ENCODE assay signal across 22 mouse cellular contexts in genomic region chr17:23857193-23857592, GRCm38 (mm10). TPM values are rescaled to one million over a fixed set of nuclear protein-coding genes. Genes with fewer than 3 reads are reported as not detected.
DNase-seq lines count a peak whose midpoint lies in the region; ATAC-seq and TF ChIP-seq lines count a peak whose summit lies in the region.
"Had no signal": no experiment of that assay in that cellular context is flagged by ENCODE, and none has a peak within 500 bp of the region (broad histone marks: within the 10 kb centered on the region; RNA-seq: fewer than 3 reads in every experiment).

No protein-coding gene starts in this region.

- in situ Hi-C loops in Patski (cut with MboI; ENCODE audit: low pct_unique_long_range_greater_than_20kb) = no loop called here

- H3K4me2 ChIP-seq in kidney, embryonic 16.5 days (replicated peaks; ENCODE audit: low read depth, low read length) = no peak overlapping the region
- H3K4me2 ChIP-seq in midbrain, embryonic 13.5 days (replicated peaks) = no peak overlapping the region
- H3K4me2 ChIP-seq: heart, embryonic 12.5 days had no signal

- TF ChIP-seq CTCF in Patski (IDR thresholded peaks at IDR 0.05) = no peak

- ATAC-seq in kidney, embryonic 16.5 days (ENCODE audit: low FRiP score, low TSS enrichment) = 0 out of 2 replicates have a peak, but pooled peaks have one; percentile 33
- ATAC-seq in Patski = peak; percentile 81
- no peak for ATAC-seq in midbrain, embryonic 13.5 days
- ATAC-seq: forebrain, embryonic 14.5 days; hindbrain, embryonic 16.5 days; inflammation-experienced regulatory T-cells, adult 6 months had no signal

- H3K4me3 ChIP-seq in kidney, embryonic 16.5 days (ENCODE audit: low read length) = no peak overlapping the region
- H3K4me3 ChIP-seq in midbrain, embryonic 13.5 days (replicated peaks) = no peak overlapping the region
- H3K4me3 ChIP-seq: embryonic facial prominence, embryonic 10.5 days; forebrain, embryonic 10.5 days; heart, embryonic 12.5 days had no signal

- H3K9me3 ChIP-seq in kidney, embryonic 16.5 days (ENCODE audit: low read length) = no peaks in the 10 kb centered on the region
- no peaks in the 10 kb centered on the region for H3K9me3 ChIP-seq in midbrain, embryonic 13.5 days
- H3K9me3 ChIP-seq: embryonic facial prominence, embryonic 10.5 days; forebrain, embryonic 10.5 days; heart, embryonic 12.5 days had no signal

- WGBS in kidney, embryonic 16.5 days = 74% methylated on average over 6 of the region's 6 CpGs
- 83% methylated on average over 6 of the region's 6 CpGs for WGBS in midbrain, embryonic 13.5 days

- no peaks in the 10 kb centered on the region for H3K27me3 ChIP-seq in kidney, embryonic 16.5 days (ENCODE audit: insufficient read depth, low read length)
- H3K27me3 ChIP-seq in Patski = no peaks in the 10 kb centered on the region
- H3K27me3 ChIP-seq in midbrain, embryonic 13.5 days = 0 out of 2 replicates have a peak, but pooled peaks cover 6% of the 10 kb centered on the region

- H3K4me1 ChIP-seq in kidney, embryonic 16.5 days (ENCODE audit: insufficient read depth, low read length) = no peaks in the 10 kb centered on the region
- H3K4me1 ChIP-seq in midbrain, embryonic 13.5 days (replicated peaks) = no peaks in the 10 kb centered on the region
- H3K4me1 ChIP-seq: embryonic facial prominence, embryonic 10.5 days; forebrain, embryonic 10.5 days had no signal

- CTCF ChIA-PET in Patski (lab: Charles Lee) = interaction anchor here (1.2 kb wide), 1 partner anchor 103 kb away, joined by 3 read pairs; no protein-coding TSS in a partner anchor

- POLR2A ChIA-PET in Patski (lab: Charles Lee) = interaction anchor here (1.4 kb wide), 1 partner anchor 54 kb away, joined by 3 read pairs; no protein-coding TSS in a partner anchor

- no peak overlapping the region for H3K27ac ChIP-seq in kidney, embryonic 16.5 days (ENCODE audit: low read length)
- no peak overlapping the region for H3K27ac ChIP-seq in midbrain, embryonic 13.5 days
- H3K27ac ChIP-seq: embryonic facial prominence, embryonic 10.5 days; forebrain, embryonic 10.5 days had no signal

- H3K9ac ChIP-seq in kidney, embryonic 16.5 days (replicated peaks; ENCODE audit: low read length) = no peak overlapping the region
- no peak overlapping the region for H3K9ac ChIP-seq in midbrain, embryonic 13.5 days (replicated peaks)
- H3K9ac ChIP-seq: heart, embryonic 12.5 days had no signal

- no peaks in the 10 kb centered on the region for H3K36me3 ChIP-seq in kidney, embryonic 16.5 days (ENCODE audit: insufficient read depth, low read length)
- H3K36me3 ChIP-seq in midbrain, embryonic 13.5 days = no peaks in the 10 kb centered on the region
- H3K36me3 ChIP-seq: embryonic facial prominence, embryonic 10.5 days; forebrain, embryonic 10.5 days; heart, embryonic 12.5 days had no signal

- DNase-seq in kidney, adult 9 months = no peak
- peak; percentile 93 for DNase-seq in 3T3-L1 (ENCODE audit: low read depth, low spot score)
- DNase-seq in Patski (ENCODE audit: low read depth, low spot score) = peak; percentile 73
- DNase-seq in B cell, adult 2 months = no peak
- DNase-seq: adrenal gland, adult 8-10 months; adrenal gland, postnatal 36 days; cerebellum, adult 2 months; cerebellum, postnatal 10 days; gastrocnemius, postnatal 10 days had no signal

RNA-seq across cellular contexts. Expression of gene Prss21, which starts 10.7 kb away (rescaled TPM):
- not detected in 2 replicates for polyA plus RNA-seq in kidney, embryonic 16.5 days (2015; fragmentation: Nextera tagmentation; extraction: Ambion mirVana)
- polyA plus RNA-seq in Patski (2021) = not detected
- polyA plus RNA-seq in midbrain, embryonic 13.5 days (2015; fragmentation: Nextera tagmentation; extraction: Ambion mirVana) = not detected in 2 replicates
- polyA plus RNA-seq: C2C12; cerebellum, adult 2 months; embryonic facial prominence, embryonic 10.5 days; embryonic facial prominence, embryonic 14.5 days; forebrain, embryonic 10.5 days; forebrain, embryonic 14.5 days; heart, embryonic 12.5 days; heart, embryonic 16.5 days; hindbrain, embryonic 11.5 days; hindbrain, embryonic 16.5 days; inflammation-experienced regulatory T-cells, adult 6 months had no signal

RNA-seq across cellular contexts. Expression of gene Prss41, which starts 13.2 kb away (rescaled TPM):
- polyA plus RNA-seq in kidney, embryonic 16.5 days (2015; fragmentation: Nextera tagmentation; extraction: Ambion mirVana) = 3.5 and 4.1 TPM in 2 replicates
- polyA plus RNA-seq in Patski (2021) = 0.35 TPM
- 0.94 and 1.5 TPM in 2 replicates for polyA plus RNA-seq in midbrain, embryonic 13.5 days (2015; fragmentation: Nextera tagmentation; extraction: Ambion mirVana)
- polyA plus RNA-seq: heart, embryonic 12.5 days had no signal

RNA-seq across cellular contexts. Expression of gene Prss32, which starts 13.5 kb away (rescaled TPM):
- polyA plus RNA-seq in kidney, embryonic 16.5 days (2015; fragmentation: Nextera tagmentation; extraction: Ambion mirVana) = not detected in 2 replicates
- 0.45 TPM for polyA plus RNA-seq in Patski (2021)
- polyA plus RNA-seq in midbrain, embryonic 13.5 days (2015; fragmentation: Nextera tagmentation; extraction: Ambion mirVana) = not detected in 2 replicates
- polyA plus RNA-seq: cerebellum, adult 2 months; forebrain, embryonic 10.5 days; forebrain, embryonic 14.5 days; heart, embryonic 12.5 days; hindbrain, embryonic 11.5 days; hindbrain, embryonic 16.5 days had no signal

RNA-seq across cellular contexts. Expression of gene Prss33, which starts 21.3 kb away (rescaled TPM):
- polyA plus RNA-seq in kidney, embryonic 16.5 days (2015; fragmentation: Nextera tagmentation; extraction: Ambion mirVana) = not detected in 2 replicates
- not detected for polyA plus RNA-seq in Patski (2021)
- polyA plus RNA-seq in midbrain, embryonic 13.5 days (2015; fragmentation: Nextera tagmentation; extraction: Ambion mirVana) = 0.30 and 0.36 TPM in 2 replicates
- polyA plus RNA-seq: C2C12; forebrain, embryonic 10.5 days; forebrain, embryonic 14.5 days; heart, embryonic 12.5 days; heart, embryonic 16.5 days; hindbrain, embryonic 11.5 days; hindbrain, embryonic 16.5 days had no signal

RNA-seq across cellular contexts. Expression of gene Dcpp1, which starts 23.5 kb away (rescaled TPM):
- polyA plus RNA-seq in kidney, embryonic 16.5 days (2015; fragmentation: Nextera tagmentation; extraction: Ambion mirVana) = not detected in 2 replicates
- not detected for polyA plus RNA-seq in Patski (2021)
- polyA plus RNA-seq in midbrain, embryonic 13.5 days (2015; fragmentation: Nextera tagmentation; extraction: Ambion mirVana) = not detected in 2 replicates
- polyA plus RNA-seq: C2C12; cerebellum, adult 2 months; embryonic facial prominence, embryonic 10.5 days; forebrain, embryonic 10.5 days; forebrain, embryonic 14.5 days; gonadal fat pad, adult 2 months; heart, embryonic 12.5 days; heart, embryonic 16.5 days; hindbrain, embryonic 11.5 days; hindbrain, embryonic 16.5 days; inflammation-experienced regulatory T-cells, adult 6 months had no signal

Comparison
In these comparisons a context has a peak if more than half of its experiments do, and no peak if none do; other contexts are left out.
1. DNase-seq: peak in 3T3-L1 (single experiment) and Patski (single experiment); none in kidney, adult 9 months (single experiment) and B cell, adult 2 months (0 of 2).